Mouse (Mus musculus): ENCODE data around the gene 1700003E16Rik.
A peak's percentile ranks its signal among the peaks of the same experiment; 100 is the strongest.

Gene 1700003E16Rik

GRCm38 (mm10) chr6:83161442-83161841 lies 5.2 kb downstream of the 1700003E16Rik start:
- DNase-seq, result no peak

DNA sequence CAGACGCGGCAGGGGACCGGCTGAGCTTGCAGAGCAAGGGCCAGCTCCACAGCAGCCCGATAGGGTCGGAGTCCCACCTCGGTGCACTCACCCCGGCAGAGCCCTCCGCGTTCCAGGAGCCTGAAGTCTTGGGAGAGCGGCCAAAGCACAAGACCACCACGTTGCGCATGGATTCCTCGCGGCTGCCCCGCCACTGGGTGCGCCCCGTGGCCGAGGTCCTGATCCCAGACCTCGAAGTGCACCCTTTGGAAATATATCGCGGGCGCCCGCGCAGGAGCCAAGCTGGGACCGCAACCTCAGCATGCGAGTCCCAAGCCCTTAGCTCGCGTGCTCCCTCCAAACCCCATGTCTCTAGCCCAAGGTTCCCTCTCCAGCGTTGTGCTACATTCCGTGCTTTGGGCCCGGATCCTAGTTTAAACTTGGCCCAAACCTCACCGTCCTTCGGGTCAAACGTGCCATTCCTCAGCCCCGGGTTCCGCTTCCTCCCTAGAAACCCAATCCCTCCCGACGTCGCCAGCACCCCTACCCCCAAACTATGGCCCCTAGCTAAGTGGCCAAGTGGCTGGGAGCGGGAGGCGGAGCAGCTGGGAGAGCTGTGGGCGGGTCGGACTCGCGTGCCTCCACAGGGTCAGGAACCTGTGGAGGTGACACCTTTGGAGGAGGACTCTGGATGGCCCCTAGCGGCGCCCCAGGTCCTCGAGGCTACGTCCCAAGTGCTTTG lies 5.9 kb downstream of the 1700003E16Rik start:
- DNase-seq, result peak; percentile 30 to 44

- DNase-seq, result peak; percentile 83 to 88
Observed at GRCm38 (mm10) chr6:83162701-83163100, 6.5 kb downstream of the 1700003E16Rik start.

DNA sequence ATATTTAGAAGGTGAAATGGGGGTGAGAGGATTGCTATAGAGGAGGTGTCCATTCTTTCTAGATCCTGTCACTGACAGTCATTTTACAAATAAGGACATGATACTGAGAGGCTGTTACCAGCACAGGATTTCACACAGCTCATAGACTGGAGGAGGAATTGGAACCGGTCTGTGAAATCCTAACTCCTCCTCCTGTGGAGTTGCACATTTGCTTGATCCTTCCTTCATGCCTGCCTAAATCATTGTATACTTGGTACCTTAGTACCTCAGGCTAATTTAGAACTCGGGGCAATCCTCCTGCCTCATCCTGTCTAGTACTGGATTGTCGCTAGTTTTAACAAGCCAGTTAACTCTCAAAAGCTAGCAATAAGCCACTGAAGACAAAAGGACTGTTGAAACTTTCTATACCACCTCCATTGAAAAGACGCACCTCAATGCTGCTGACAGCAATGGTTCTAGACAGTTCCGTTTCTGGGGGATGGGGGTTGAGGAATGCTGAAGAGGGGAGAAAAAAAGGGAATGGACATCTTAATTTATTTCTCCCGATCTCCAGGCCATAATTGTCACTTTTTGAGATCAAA lies 8.9 kb downstream of the 1700003E16Rik start:
- DNase-seq, result peak in 1 of 2 experiments; percentile 29

DNA sequence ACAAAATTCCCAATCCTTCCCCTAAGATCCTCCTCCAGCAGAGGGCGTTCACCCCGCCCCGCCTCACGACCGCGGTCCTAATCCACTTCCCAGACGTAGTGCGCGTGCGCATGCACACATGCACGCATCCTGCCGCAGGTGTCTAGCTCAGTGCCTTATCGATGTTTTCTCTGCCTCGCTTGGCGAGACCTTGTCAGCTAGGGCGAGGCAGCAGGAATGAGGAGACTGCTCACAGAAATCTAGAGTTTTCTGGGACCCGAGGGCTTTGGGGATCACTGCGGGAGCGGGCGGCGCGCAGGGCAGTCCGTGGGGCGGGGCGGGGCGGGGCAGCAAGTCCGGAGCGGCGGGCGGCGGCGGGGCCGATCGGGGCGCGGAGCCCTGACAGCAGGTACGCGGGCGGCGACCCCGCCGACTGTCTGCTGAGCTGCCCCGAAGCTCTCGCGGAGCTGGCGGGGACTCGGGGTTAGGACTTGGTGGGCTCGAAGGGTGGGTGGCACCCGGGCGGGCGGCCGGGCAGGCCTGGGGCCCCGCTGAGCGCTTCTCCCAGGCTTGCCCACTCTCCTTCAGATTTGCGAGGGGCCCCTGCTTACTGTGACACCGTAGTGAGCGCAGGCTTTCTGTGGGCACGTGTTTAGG lies 9.5 kb downstream of the 1700003E16Rik start, which contains the start of gene Dctn1:
Gene Dctn1, plus strand, starts transcription at position 314 of the 636 bp plus-strand sequence.
- DNase-seq, result peak; percentile 95 to 97

DNA sequence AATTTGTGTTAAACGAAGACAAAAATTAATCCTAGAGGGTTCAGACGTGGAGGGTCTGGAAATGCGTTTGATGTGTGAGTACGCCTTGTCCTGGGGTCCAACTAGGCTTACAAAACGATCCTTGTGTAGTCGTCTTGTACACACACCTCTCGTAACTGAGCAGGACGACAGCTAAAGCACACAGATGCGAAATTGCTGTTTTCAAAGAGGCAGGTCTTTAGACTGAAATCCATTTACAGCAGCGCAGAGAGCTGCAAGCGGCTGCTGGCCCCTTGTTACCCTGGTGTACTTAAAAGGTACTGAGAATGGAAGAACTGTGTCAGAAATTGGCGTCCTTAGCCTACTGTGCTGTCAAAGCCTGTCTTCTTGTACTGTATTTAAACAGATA lies 10.0 kb downstream of the 1700003E16Rik start:
- DNase-seq, result no peak

GRCm38 (mm10) chr6:83169872-83170271 lies 13.7 kb downstream of the 1700003E16Rik start:
- DNase-seq, result no peak

DNA sequence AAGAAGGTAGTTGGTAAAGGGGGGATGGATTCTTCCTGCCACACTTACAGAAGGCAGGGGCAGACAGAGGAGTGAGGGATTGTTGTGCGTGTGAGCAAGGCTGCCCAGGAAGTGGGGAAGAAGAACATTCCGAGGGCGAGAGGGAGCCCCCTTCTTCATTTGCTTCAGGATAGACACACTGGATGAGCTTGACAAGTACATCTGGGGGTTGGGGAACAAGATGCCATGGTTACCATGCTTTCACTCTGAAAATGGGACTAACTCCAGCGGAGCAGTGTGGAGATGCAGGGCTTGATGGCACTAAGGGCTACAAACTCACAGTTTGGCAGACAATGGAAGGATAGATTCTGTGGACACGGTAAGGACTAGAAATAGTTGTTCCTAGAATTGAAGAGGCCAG lies 14.9 kb downstream of the 1700003E16Rik start:
- no peak for DNase-seq

DNA sequence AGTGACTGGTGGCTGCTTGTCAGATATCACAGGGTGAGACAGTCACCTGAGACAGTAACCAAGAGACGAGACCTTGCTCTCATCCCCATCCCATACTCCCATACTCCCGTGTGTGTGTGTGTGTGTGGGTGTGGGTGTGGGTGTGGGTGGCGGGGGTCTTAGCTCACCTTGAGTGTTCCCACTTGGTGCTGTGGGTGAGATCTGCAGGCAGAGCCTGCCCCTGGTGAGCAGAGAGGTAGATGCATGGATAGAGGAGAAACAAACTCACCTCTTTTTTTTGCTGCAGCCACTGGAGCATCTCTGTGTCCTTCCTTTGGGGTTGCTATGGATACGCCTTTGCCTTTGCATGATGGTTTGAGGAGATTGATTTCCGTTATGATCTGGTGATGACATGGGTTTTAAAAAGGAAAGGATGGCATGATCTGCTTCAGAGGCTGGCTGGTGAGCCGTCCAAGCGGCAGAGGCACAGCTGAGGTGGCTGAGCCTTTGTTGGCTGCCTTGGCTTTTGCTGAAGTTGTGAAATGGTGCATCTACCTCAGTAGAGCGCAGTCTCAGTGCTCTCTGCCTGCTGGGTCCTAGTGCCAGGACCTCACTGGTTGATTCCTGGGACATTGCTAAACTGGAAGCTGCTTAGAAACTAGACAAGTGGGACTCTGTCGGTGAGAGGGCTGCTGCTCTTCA lies 16.2 kb downstream of the 1700003E16Rik start:
- DNase-seq, result peak; percentile 78 to 80

DNA sequence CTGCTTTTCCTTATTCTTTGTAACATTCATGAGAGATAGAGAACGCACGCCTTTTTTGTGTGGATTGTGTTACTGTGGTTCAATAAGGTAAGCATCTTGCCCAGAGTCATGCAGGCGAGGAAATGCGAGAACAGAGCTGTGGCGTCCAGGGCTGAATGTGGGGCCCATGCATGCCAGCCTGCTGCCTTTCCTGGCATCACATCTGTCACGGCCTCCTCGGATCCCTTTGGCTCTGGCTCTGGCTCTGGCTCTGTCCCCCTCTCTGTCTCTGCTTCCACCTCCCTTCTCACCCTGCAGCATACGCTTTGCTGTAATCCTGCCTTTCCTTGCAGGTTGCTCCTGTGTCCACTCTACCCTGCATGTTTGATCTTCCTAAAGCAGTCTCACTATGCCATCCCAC lies 19.8 kb downstream of the 1700003E16Rik start:
- no peak for DNase-seq

DNA sequence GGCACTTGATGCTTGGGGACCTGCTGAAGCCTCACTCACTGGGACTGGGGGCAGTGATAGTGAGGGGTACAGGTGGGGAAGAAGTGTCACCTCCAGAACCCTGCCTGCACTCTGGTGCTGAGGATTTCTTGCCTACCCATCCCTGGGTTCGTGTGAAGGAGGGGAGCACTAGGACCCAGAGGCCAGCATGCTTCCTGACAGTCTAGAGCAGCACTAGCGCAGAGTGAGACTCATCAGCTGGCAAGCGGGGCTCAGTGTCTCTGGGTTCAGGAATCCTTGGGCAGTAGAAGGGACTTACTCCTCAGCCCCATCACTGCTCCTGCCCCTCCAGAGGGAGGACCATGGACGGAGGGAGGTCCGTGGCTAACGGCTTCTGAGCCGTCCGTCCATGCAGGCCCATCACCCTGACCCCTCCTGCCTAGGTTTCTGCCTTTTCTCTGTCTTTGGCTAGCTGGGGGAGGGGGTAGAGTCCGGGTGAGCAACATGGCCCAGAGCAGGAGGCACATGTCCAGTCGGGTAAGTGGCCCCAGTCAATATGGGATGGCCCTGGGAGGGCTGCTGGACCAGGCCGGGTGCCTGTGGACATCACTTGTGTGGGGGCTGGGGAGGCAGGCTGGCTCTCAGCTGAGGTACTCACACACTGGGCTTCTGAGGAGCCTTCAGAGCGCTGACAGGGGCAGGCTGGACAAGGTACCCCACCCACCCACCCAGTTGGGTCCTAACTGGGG lies 23.4 kb downstream of the 1700003E16Rik start:
- DNase-seq, result peak; percentile 83 to 89

DNA sequence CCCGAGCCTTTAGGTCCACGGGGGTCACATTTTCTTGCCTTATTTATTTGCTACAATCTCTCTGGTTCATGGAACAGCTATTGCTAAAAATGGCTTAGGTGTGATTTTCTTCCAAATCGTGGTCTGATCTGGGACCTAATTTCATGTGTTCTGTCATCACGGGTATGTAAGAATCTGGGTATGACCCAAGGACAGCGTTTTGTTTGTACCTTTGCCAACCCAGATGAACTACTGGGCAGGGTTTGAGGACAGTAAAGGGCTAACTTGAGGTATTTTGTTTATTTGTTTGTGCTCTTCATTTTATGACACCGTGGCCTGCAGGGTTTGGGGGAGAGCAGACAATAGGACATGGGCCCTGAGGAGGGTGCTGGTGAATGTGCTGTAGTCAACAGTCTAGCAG lies 24.4 kb downstream of the 1700003E16Rik start:
- DNase-seq, result no peak

- peak; percentile 53 to 54 for DNase-seq
Observed at GRCm38 (mm10) chr6:83184858-83185435, 28.7 kb downstream of the 1700003E16Rik start.

DNA sequence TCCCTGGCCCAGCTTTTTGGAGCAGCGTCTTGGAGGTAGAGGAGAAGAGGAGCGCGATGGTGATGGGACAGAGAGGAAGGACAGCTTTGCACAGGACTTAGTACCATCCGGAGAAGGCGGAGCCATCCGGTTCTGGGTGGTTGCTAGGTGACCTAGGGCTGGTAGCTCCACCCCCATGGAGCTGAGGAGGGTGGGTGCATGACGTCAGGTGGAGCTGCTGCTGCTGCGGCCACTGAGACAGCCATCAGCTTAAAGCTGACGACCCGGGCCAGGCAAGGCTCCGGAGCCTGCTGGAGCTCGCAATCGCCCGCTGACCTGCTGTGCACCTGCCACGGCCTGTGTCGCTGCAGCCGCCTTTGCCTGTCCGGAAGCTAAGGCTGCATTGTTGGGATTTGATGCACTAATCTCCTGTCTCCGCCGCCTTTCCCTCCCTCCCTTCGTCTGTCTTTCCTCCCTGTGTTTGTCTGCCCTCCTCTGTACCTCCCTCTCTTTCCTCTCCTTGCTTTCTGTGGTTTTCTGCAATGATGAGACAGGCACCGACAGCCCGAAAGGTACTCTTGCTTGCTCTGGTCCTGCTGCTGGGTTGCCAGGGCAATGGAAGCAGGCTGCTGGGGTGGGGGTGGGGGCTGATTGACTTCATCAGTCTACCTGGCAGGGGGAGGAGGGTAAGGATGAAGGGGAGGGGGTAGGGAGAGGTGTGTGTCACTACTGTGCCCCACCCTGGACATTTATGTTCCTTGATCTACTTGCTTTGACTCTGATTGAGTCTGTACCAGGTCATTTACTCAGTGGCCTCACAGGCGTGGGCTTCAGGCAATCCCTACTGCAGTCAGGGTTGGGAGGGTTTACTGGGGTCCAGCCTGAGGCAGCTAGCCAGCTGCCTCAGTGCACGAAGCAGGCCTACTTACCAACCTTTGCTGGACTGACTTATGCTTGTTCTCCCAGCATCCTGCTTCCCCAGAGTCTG lies 30.0 kb downstream of the 1700003E16Rik start:
- DNase-seq, result peak; percentile 91 to 94

DNA sequence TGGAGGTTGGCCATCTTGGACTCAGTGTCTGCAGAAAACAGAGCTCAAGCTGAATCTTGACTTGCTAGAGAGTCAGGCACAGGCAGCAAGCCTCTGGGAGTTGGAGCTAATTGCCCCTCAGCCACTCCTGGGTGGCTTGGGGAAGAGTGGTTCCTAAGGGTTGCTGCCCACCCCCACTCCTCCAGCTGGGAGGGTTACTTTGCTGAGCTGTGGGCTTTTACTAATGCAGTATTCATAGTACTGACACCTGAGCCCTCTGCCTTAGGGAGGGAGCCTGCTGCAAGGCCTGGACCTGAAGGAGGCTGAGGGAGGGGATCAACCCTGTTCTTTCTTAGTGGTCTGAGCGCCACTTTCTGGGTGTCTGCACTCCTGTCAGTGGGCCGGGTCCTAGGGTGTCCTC lies 30.7 kb downstream of the 1700003E16Rik start:
- no peak for DNase-seq

GRCm38 (mm10) chr6:83193571-83193970 lies 37.4 kb downstream of the 1700003E16Rik start:
- DNase-seq, result no peak

DNA sequence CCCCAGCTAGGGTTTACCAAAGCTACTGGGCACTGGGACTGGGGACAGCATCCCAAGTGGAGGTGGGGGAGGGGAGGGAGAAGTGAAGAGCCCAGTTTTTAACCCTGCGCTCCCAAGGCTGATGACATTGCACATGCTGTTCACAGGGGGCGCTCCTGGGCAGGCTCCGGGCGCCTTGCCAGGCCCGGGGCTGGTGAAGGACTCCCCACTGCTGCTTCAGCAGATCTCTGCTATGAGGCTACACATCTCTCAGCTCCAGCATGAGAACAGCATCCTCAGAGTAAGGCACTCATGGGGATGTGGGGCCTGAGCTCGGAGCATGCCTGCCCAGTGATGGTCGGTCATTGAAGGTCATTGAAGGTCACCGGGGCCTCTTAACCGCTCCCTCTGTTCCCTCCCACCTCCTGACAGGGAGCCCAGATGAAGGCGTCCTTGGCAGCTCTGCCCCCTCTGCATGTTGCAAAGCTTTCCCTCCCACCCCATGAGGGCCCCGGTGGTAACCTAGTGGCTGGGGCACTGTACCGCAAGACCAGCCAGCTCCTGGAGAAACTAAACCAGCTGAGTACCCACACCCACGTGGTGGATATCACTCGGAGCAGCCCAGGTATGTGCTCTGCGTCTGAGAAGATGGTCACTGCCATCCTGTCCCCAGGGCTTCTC lies 41.3 kb downstream of the 1700003E16Rik start:
- DNase-seq, result peak; percentile 89 to 91

- peak; percentile 9 to 10 for DNase-seq
Observed at GRCm38 (mm10) chr6:83203320-83203719, 47.1 kb downstream of the 1700003E16Rik start.

DNA sequence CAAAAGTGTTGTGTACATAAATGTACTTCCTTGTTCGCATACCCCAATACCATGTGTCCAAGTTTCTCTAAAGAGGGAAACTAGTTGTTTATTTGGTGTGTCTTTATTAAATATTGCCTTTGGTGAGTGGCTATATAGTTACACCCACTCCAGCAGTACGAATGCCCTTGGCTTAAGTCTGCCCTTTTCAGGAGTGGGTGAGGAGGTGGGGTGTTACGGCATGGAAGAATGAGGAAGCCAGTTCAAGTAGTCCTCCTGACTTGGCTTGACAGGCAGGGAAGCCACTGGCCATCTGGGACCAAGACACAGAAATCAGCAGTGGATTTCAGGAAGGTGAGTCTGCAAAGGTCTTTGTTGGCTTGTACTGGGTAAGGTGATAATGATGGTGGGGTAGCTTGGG lies 49.6 kb downstream of the 1700003E16Rik start:
- DNase-seq, result no peak

DNA sequence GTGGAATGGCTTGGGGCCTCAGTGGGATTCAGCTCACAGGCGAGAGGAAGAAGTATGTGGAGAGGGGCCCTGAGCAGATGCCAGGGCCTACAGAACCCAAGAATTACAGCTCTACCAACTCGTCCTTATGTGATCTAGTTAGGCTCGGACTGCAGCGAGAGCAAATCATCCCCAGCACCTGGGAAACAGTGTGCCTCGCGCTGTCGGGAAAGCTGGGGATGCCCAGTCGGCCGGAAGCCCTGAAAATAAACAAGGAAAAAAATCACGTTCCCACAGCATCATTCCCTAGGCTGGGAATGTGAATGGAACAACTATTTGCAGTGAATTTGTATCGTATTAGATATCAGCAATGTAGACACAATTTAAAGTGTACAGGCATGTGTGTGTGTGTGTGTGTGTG lies 50.1 kb downstream of the 1700003E16Rik start:
- no peak for DNase-seq

Measured in cerebellum, postnatal 25 days (tissue).